Mouse (Mus musculus) NIH3T3 (cell line): ENCODE measurements around the gene Hoxb5.

Source experiments
- DNase-seq: peaks from one replicate; pipeline ENCODE4 v3.0.0-alpha.2; 2012; ENCODE audit warnings: low read depth

Gene Hoxb5

DNA sequence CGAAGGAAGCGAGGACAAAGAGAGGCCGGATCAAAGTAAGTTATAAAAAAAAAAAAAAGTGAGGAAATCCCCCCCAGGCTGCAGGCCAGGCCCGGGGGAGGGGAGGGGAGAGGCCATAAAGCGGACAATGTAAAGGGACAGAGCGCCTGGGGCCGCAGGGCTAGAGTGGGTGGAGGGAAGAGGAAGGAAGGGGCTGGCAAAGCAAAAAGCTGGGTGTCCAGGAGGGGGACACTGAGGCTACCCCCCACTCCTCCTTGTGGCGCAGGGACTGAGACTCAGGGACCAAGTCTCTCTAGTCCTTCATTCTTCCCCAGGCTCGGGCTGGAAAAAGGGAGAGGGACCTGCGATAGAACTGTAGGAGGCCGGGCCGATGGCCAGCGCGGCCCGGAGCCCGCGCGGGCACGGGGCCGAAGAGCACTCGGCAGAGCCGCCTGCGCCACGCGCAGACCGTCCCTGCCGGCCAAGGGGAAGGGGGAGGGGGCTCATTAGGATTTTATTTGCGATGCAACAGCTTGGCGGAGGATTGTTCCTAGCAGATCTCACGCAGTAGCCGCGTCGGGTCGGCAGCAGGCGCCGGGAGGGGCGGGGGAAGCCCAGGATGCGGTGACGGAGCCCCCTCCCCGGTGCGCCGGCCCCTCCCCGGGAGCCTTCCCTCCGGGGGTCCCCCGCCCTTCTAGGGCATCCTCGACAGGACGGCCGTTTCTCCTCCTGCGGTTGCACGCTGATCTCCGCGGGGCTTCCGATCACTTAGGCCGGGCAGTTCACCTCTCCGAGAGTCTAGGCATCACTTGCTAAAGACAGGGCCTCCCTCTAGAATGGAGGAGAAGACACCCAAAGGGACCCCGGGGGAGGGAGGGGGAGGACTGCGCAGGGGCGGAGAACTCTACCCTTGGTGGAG, 30.9 kb upstream of the Hoxb5 start:
- no peak for DNase-seq

DNA sequence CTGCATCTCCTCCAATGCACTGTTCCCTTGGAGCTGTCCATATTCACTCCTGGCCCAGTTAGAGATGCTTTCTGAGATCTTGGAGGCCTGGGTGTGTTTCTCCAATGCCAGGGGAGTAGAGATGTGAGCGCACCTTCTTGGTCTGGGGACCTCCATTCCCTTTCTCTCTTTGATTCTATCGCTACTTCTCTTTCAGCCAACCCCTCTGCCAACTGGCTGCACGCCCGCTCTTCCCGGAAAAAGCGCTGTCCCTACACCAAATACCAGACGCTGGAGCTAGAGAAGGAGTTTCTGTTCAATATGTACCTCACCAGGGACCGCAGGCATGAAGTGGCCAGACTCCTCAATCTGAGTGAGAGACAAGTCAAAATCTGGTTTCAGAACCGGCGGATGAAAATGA, 28.7 kb upstream of the Hoxb5 start:
- no peak for DNase-seq

DNA sequence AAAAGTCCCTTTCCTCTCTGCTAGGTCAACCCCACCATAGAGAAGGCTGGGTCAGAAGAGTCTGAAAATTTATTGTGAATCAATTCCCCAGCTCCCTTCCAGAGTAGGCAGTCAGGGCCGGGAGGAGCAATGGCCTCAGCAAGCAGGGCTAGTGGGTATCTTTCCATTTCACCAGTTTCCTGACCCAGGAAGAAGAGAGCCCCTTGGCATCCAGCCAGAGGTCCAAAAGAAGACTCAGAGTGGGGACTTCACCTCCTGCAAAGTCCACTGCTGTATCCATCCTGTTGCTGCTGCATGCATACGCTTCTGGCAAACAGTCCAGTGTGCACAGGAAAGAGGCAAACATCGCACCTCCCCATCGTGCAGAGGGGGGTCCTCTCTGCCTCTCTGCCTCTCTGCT, 27.2 kb upstream of the Hoxb5 start:
- DNase-seq: no peak

DNA sequence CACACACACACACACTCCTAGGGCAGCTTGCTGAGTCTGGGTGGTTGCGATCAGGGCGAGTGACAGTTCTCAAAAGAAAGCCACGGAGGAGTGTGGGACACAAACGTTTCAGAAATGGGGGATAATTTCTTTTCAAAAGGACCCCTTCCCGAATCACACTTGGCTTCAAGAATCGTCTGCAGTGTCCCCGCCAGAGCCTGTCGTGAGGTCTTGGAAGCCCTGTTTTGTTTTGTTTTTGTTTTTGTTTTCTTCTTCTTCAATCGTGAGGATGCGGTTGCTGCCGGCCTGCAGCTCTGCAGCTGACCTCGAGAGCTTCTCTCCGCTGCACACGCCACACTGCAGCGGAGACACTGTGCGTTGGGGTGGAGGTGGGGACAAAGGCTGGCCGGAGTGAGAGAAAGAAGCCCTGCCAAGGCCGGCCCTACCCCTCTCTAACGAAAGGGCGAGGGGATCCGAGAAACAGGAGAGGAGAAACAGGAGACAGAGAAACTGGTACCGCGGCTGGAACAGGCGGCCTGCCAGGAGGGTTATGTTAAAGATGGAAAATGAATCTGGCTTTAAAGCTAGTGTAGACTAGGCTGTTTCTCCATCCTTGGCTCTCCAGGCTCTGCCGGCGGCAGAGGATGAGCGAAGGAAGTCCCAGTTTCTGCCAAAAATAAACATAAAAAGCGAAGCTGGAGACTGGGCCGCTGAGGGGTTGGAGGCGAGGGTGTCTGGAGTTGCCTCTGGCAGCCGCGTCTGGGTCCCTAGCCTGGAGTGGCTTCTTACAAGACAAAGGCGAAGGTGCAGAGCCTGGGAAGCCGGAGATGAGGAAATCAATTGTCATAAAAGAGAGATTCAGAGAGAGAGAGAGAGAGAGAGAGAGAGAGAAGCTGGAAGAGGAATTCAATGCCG, 25.7 kb upstream of the Hoxb5 start:
- DNase-seq: no peak

DNA sequence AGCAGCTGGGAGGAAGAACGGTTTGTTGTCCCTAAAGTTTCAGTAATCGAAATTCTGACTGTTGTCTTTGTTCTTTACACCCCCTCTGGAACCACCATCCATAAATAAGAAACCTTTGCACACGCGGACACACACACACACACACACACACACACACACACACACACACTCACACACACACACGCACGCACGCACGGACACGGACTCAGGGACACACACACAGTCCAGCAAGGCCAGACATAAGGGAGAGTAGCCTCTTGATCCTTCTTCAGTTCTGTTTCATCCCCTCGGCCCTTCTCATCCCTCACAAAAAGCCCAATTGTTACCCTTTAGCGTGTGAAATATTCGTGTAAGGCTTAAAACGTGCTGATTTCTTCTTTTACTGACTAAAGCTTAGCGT, 24.8 kb upstream of the Hoxb5 start:
- no peak for DNase-seq

DNA sequence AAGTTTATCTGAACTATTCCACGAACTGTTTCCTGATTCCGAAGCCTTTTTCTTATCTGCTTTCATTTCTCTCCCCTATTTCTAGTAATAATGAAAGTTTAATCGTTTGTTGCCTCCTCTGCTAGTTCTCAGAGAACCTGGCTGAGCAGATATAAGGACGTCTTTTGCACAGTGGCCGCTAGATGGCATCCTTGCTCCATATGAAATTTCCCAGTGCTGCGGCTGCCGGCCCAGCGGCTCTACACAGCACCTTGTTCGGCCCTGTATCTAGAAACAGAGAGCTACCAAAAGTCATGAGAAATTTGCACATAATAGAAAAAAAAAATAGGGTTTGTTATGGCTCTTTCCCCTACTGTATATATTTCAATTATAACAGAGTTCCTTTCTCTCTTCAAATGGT, 24.4 kb upstream of the Hoxb5 start:
- DNase-seq: peak; percentile 91

DNA sequence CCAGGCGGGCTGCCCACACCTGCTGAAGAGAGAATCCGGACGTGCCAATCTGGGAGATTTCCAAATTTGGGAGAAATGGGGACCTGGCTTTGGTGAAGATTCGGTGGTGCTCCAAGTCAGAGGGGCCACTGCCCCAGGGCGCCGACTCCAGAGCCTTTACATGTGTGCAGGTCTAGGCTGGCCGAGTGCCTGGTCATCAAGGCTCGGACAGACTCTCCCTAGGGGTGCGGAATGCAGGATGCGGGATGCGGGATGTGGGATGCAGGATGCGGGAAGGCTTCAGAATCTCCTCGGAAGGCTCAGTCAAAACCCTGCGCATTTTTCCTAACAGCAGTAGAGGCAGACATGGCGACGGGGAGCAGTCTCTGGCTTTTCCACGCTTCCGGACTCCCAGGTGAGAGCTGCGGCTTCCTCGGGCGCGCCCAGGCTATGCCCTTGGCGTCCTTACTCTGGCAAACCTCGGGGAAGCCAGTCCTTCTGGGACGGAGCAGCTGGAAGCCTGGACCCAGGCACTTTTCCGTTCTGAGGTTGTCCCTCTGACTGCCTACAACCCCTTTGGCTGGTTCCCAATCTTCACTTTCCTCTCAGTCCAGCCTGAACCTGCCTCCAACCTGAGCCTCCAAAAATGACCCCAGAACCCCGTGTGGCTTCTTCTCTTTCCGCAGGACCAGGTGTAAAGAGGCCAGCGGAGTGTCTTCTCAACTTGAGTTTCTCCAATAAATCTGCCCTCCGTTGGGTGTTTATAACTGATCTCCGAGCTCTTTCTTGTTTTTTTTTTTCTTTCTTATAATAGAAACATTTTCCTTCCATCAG, 23.5 kb upstream of the Hoxb5 start:
- no peak for DNase-seq

DNA sequence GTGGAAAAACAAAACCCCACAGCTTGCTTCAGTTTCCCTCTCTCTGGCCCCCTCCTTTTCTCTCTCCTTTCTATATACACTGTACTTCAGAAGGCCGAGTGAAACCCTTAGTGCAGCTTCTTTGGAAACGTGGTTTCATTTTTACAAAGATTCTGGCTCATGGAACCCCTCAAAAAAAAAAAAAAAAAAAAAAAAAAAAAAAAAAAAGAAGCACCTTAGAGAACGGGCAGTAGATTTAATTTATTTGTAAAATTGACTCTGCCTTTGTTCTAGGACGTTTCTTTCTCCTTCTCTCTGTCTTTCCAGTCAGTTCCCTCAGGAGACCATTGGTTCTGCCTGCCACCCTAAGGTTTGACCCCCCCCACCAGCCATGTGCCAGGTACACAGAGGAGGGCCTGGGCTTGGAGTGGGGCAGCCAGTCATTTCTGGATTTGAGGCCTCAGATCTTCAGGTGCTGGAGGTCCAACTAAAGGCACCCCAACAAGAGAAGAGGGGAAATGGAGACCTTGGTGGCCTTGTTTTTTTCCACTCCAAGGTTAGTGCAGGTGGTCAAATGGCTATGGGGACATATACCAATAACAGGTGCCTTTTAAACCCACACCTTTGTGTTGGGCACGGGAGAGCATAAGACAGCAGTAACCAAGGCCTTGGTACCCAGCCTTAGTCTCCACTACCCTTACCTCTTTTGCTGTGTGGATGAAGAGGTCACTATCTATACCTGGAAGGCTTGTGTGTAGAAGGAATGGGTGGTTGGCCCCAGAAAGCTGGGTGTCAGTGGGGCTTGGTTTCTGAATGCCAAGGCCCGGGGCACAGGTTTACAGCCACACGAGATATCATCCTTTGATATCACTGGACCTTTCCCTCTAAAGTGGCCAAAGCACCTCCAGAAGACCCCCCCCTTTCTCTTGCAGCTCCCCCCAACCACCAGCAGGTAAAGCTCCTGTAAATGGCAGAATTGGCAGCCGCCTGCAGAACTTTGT, 22.4 kb upstream of the Hoxb5 start:
- DNase-seq: no peak

DNA sequence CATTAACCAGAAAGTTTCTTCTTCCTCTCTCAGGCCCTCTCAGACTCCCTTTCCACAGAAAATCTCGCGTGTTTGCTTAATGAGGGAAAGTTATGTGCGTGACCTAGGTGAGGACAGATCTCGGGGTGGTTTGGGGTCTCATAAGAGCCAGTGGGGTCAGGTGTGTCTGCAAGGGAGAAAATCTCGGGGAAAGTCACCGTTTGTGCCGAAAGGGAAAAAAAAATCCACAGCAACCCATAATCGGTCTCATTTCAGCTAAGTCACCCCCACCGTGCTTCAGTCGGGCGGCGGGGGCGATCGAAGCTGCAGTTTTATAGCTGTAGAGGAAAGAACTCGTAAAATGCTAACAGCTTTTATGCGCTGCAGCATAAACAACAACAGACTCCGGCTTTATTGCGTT, 21.7 kb upstream of the Hoxb5 start:
- DNase-seq: no peak

DNA sequence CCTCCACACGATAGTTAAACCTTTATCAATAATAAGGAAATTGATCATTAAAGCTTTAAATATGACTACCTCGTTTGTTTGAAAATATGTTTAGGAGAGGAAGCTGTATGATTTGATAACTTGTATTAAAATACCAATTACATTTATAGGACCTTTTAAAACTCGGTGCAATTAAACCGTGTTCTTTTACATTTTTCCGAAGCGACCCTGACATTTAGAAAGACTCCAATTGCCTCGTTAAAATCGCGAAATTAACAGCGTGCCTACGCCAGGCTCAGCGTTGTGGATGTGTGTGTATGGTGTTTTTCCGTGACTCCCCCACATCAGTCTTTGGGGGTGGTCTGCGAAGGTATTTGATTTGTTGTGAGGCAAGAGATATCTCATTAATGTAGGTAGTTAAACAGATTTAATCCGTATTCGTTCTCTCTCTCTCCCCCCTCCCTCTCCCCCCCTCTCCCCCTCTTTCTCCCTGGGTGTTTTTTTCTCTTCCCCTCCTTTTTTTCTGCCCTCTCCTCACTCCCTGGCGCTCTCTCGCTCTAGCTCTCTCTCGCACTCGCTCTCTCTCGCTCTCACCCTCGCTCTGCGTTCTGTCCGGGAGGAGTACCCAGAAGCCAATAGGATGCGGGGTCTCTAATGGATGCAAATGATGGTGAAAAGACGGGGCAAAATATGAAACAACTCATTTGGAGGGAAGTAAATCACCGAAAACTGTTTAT, 21.1 kb upstream of the Hoxb5 start, which contains the start of gene Hoxb8:
TSS of gene Hoxb8 (plus strand) at position 51 of the 716 bp plus-strand sequence.
- no peak for DNase-seq

DNA sequence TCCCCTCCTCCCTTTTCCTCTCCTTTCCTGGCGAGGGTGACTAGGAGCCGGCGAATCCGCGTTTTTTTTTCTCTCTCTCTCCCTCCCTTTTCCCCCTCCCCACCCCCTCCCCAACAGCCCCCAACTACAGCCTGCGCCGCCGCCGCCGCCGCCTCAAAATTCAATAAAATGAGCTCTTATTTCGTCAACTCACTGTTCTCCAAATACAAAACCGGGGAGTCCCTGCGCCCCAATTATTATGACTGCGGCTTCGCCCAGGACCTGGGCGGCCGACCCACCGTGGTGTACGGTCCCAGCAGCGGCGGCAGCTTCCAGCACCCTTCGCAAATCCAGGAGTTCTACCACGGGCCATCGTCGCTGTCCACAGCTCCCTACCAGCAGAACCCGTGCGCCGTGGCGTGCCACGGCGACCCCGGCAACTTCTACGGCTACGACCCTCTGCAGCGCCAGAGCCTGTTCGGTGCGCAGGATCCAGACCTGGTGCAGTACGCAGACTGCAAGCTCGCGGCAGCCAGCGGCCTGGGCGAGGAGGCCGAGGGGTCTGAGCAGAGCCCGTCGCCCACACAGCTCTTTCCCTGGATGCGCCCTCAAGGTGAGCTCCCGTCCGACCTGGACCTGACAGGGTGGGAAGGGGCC, 20.2 kb upstream of the Hoxb5 start:
- no peak for DNase-seq

DNA sequence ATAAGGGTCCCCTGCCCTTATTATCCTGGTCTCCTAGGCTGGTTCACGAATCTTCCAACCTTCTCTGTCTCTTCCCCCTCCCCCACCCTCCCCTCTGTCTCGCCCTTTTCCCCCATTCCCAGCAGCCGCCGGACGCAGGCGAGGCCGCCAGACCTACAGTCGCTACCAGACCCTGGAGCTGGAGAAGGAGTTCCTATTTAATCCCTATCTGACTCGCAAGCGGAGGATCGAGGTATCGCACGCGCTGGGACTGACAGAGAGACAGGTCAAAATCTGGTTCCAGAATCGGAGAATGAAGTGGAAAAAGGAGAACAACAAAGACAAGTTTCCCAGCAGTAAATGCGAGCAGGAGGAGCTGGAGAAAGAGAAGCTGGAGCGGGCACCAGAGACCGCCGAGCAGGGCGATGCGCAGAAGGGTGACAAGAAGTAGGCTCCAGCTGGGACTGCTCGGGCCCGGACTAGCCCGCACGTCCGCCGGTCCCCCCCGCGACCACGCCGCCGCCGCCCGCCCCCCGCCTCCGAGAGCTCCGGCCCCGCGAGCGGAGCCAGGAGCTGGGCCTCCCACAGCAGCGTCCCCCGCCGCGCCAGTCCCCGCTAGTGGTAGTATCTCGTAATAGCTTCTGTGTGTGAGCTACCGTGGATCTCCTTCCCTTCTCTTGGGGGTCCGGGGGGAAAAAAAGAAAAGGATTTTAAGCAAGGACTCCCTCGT, 18.9 kb upstream of the Hoxb5 start:
- no peak for DNase-seq

DNA sequence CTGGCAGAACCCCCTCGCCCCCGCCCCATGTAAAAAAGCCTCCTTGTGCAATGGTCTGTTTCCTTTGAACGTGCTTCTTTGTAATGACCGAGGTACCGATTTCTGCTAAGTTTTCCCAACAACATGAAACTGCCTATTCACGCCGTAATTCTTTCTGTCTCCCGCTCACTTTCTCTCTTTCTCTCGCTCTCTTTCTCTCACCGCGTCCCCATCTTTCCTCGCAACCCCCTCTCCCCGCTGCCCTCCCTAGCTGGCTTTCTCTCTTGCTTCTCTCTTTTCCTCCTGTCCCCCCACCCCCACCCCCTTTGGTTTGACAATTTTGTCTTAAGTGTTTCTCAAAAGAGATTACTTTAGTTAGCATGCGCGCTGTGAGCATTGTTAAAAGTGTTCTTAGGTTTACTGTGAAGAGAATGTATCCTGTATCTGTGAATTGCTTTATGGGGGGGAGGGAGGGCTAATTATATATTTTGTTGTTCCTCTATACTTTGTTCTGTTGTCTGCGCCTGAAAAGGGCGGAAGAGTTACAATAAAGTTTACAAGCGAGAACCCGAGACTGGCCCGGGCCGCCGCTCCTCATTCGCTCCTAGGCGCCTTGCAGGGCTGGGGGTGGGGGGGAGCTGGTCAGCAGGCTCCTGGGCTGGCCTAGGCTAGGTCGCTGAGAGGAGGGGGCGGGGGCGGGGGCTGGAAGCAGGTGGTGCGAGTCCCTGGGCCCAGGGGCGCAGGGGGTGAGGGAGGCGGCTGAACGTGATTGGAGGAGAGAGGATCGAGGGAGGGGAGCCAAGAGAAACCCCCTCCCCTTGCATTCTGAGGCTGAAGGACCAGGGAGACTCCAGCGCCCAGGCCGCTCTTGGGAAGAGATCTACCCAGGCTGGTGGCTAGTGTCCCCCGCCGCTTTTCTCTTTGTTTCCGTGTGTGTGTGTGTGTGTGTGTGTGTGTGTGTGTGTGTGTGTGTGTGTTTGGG, 18.1 kb upstream of the Hoxb5 start:
- DNase-seq: no peak

DNA sequence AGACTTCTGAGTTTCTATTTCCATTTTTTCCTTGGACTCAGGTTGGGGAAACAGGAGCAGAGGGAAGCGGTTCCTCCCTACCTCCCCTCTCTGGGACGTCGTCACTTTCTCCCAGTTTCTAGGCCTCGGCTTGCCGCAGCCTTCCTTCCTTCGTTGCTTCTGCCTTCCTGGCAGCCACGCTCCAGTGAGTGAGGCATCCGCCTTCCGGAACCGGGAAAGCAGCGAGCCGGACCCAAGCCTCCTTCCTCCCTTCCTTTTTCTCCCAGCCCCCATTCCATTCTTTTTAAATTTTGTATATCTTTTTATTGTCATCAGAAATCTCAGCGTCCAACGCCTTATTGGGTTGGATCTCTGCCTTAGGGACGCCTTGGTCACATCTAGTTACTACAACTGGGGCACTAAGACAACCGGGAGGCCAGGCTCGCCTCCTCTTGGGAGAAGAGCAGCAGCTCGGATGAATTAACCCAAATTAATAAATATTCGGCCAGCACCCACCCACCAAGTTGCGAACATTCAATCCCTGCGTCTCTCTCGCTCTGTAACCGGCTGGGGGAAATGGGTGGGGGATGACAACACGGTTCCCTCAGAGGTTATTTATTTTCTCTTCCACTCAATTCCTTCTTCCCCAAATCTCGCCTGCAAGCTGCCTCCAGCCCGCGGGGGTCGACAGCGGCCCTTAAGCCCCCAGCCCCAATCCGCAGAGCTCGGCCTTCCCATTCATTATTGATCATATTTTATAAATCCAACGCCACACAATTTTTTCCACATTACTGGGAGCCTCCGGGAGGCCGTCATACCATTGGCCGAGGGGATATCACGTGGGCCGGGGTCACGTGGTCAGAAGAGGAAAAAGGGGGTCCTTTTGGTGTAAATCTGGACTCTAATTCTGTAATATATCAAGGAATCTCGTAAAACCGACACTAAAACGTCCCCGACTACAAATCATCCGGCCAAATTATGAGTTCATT, 17.1 kb upstream of the Hoxb5 start, which contains the start of gene Hoxb7:
TSS of gene Hoxb7 (plus strand) at position 853 of the 968 bp plus-strand sequence.
- DNase-seq: no peak

DNA sequence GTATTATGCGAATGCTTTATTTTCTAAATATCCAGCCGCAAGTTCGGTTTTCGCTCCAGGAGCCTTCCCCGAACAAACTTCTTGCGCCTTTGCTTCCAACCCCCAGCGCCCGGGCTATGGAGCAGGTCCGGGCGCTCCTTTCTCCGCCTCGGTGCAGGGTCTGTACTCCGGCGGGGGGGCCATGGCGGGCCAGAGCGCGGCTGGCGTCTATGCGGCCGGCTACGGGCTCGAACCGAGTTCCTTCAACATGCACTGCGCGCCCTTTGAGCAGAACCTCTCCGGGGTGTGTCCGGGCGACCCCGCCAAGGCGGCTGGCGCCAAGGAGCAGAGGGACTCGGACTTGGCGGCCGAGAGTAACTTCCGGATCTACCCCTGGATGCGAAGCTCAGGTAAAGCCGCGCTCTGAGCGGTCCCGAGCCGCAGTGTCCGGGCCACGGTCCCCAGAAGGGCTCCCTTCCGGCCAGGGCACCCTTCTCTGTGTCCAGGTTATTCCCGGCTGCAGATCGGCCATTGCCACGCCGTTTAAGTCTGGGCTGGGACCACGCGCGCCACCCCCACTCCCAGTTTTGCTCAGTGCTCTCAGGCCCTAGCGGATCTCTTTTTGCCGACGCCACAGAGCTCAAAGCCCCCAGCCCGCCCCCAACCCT, 16.3 kb upstream of the Hoxb5 start:
- no peak for DNase-seq

DNA sequence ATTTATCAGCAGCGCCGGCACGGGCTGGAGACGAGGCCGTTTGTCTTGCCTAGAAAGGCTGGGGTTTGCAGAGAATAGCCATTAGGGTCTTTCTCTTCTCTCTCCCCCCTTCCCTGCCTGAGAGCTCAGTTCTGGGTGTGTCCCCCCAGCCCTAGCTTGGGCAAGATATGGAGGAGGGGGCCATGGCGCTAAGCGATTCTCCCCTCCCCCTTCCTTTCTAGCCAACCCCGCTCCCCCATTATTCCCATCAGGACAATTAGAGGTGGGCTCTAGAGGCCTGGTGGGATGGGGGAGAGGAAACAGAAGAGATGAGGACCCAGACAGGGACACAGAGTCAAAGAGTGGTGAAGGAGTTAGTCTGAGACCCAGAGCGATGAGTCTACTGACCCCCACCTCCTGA, 15.7 kb upstream of the Hoxb5 start:
- DNase-seq: no peak
